Mouse (Mus musculus) E14TG2a.4 (cell line): Measurements from ENCODE around the gene Thsd7b.

Experiments
- CTCF ChIP-seq: conservative IDR thresholded peaks from 2 replicates; pipeline ENCODE4 v1.5.1; 2014; ENCODE audit warnings: low read length
- NANOG ChIP-seq: IDR thresholded peaks from 2 replicates; pipeline ENCODE4 v1.6.1; 2014; ENCODE audit warnings: borderline replicate concordance, low read length, mixed read lengths
- POU5F1 ChIP-seq: IDR thresholded peaks from 2 replicates; pipeline ENCODE4 v1.6.1; 2014; ENCODE audit warnings: low read length, borderline replicate concordance

GRCm38 (mm10) chr1:129464414-129464813, 191.3 kb downstream of the Thsd7b start:
- TF ChIP-seq CTCF (no peak), NANOG (no peak), POU5F1 (no peak)
